Mouse (Mus musculus): Measurements from ENCODE around the gene Glipr2. TPM values are rescaled to one million over a fixed set of nuclear protein-coding genes. Genes with fewer than 3 reads are reported as not detected.

Glipr2 gene
- polyA plus RNA-seq, 1 experiment from 2014 or later, result 52.8 TPM

- peak; percentile 11 for DNase-seq (ENCODE audit: extremely low spot score, low spot score)
- Histone ChIP-seq H3K36me3 (replicated peaks) (no peaks in the 10 kb centered on the region), H3K27me3 (ENCODE audit: poor library complexity, severe bottlenecking) (no peaks in the 10 kb centered on the region), H3K4me1 (0 out of 2 replicates have a peak, but pooled peaks cover 3% of the 10 kb centered on the region), H3K27ac (no peak overlapping the region), H3K9me3 (no peaks in the 10 kb centered on the region), H3K4me3 (no peak overlapping the region)
- 93% methylated on average over 11 of the region's 11 CpGs for WGBS
Observed at GRCm38 (mm10) chr4:43993072-43993471, 35.9 kb downstream of the Glipr2 start.

- 91% methylated on average over 2 of the region's 2 CpGs for WGBS
- Histone ChIP-seq H3K9me3 (peaks cover 4% of the 10 kb centered on the region; the same call in 1 of the 2 replicates), H3K27ac (no peak overlapping the region), H3K36me3 (replicated peaks) (no peaks in the 10 kb centered on the region), H3K4me3 (no peak overlapping the region), H3K27me3 (ENCODE audit: poor library complexity, severe bottlenecking) (no peaks in the 10 kb centered on the region), H3K4me1 (no peaks in the 10 kb centered on the region)
- no peak for DNase-seq (ENCODE audit: extremely low spot score, low spot score)
Observed at GRCm38 (mm10) chr4:43994342-43994741, 37.1 kb downstream of the Glipr2 start.

DNA sequence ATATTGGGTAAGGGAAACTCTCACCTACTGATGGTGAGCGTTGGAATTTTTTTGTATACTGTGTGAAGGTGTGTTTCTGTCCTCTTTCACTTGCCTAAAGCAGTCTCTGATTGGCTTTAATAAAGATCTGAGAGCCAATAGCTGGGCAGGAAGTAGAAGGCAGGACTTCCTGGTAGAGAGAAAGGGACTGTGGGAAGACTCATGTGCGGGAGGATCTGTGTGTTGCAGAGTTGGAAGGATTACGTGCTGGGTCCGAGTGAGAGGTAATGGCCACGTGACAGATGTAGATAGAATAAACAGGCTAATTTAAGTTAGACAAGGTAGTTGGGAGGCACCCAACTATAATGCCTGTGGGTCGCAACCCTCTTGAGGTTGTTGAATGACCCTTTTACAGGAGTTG lies 46.4 kb downstream of the Glipr2 start:
- H3K36me3 ChIP-seq (replicated peaks), result no peaks in the 10 kb centered on the region
- no peak for DNase-seq (ENCODE audit: extremely low spot score, low spot score)
- no peak overlapping the region for H3K4me3 ChIP-seq
- WGBS, result 88% methylated on average over 6 of the region's 6 CpGs
- H3K4me1 ChIP-seq, result no peaks in the 10 kb centered on the region
- peaks cover 4% of the 10 kb centered on the region; the same call in 1 of the 2 replicates for H3K9me3 ChIP-seq
- no peaks in the 10 kb centered on the region for H3K27me3 ChIP-seq (ENCODE audit: poor library complexity, severe bottlenecking)
- H3K27ac ChIP-seq, result no peak overlapping the region

DNA sequence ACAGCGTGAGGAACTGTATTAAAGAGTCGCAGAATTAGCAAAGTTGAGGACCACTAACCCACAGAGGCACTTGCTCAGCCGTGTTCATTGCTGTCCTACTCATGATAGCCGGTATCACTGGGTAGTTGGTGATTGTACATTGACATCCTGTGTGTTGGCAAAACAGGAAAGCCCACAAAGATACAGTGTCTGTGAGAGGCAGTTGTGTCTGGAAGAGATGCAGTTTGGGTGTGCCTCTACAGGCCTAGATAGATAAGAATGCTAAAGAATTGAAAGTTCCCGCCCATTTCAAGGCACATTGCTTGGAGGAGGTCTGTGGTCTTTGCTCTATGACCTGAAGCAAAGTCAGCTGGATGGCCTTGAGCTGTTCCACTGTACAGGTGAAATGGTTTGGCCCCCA lies 46.9 kb downstream of the Glipr2 start, which contains the start of gene Clta:
TSS of gene Clta (plus strand) at position 327 of the 400 bp plus-strand sequence.
- H3K27me3 ChIP-seq (ENCODE audit: poor library complexity, severe bottlenecking), result no peaks in the 10 kb centered on the region
- no peak within 1 kb of the TSS for H3K4me3 ChIP-seq
- no peaks in the 10 kb centered on the region for H3K36me3 ChIP-seq (replicated peaks)
- H3K4me1 ChIP-seq, result no peaks in the 10 kb centered on the region
- no peak within 1 kb of the TSS for H3K27ac ChIP-seq
- DNase-seq (ENCODE audit: extremely low spot score, low spot score), result no peak
- 92% methylated on average over 5 of the region's 5 CpGs for WGBS
- no peaks in the 10 kb centered on the region; the same call in 1 of the 2 replicates for H3K9me3 ChIP-seq

DNA sequence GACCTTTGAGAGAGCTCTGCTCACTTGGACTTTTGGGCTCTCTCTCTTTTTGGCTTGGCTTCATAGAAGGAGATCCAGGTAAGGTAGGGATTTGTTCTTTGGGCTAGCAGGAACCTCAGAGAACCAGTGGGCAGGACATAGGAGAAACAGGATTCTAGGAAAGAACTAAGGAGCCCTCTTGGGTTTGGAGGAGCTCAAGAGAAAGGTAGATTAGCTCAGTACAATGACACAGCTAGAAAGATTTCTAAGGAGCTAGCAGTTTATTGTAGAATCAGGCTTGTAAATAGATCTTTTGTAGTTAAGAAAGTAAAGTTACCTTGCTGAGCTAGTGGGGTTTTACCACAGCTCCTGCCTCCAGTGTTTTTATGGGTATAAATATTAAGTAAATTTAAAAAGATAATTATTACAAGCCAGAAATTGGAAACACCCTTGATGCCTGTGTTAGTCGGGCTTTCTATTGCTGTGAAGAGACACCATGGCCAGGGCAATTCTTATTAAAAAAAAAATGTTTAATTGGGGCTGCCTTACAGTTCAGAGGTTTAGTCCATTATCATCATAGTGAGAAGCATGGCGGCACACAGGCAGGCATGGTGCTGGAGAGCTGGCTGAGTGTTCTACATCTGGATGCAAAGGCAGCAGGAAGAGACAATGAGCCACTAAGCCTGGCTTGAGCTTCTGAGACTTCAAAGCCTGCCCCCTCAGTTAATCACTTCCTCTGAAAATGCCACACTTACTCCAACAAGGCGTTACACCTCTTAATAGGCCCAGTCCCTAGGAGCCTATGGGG lies 47.6 kb downstream of the Glipr2 start:
- Histone ChIP-seq H3K4me3 (no peak overlapping the region), H3K27ac (no peak overlapping the region), H3K27me3 (ENCODE audit: poor library complexity, severe bottlenecking) (no peaks in the 10 kb centered on the region), H3K4me1 (no peaks in the 10 kb centered on the region), H3K9me3 (no peaks in the 10 kb centered on the region), H3K36me3 (replicated peaks) (no peaks in the 10 kb centered on the region)
- DNase-seq (ENCODE audit: extremely low spot score, low spot score), result no peak
- 77% methylated on average over 3 of the region's 3 CpGs for WGBS

GRCm38 (mm10) chr4:44010176-44010575 lies 53.0 kb downstream of the Glipr2 start:
- H3K27ac ChIP-seq, result no peak overlapping the region
- no peaks in the 10 kb centered on the region for H3K27me3 ChIP-seq (ENCODE audit: poor library complexity, severe bottlenecking)
- H3K4me1 ChIP-seq, result peaks cover 26% of the 10 kb centered on the region
- H3K9me3 ChIP-seq, result no peaks in the 10 kb centered on the region
- 97% methylated on average over 1 of the region's 1 CpGs for WGBS
- no peak overlapping the region for H3K4me3 ChIP-seq
- DNase-seq (ENCODE audit: extremely low spot score, low spot score), result no peak
- H3K36me3 ChIP-seq (replicated peaks), result peaks cover 8% of the 10 kb centered on the region

- no peak overlapping the region for H3K27ac ChIP-seq
- DNase-seq (ENCODE audit: extremely low spot score, low spot score), result no peak
- H3K4me3 ChIP-seq, result no peak overlapping the region
- H3K9me3 ChIP-seq, result no peaks in the 10 kb centered on the region
- WGBS, result 46% methylated on average over 2 of the region's 2 CpGs
- peaks cover 12% of the 10 kb centered on the region for H3K36me3 ChIP-seq (replicated peaks)
- H3K27me3 ChIP-seq (ENCODE audit: poor library complexity, severe bottlenecking), result no peaks in the 10 kb centered on the region
- peaks cover 26% of the 10 kb centered on the region for H3K4me1 ChIP-seq
Observed at GRCm38 (mm10) chr4:44010893-44011292, 53.7 kb downstream of the Glipr2 start.

- DNase-seq (ENCODE audit: extremely low spot score, low spot score), result no peak
- H3K9me3 ChIP-seq, result no peaks in the 10 kb centered on the region
- no peaks in the 10 kb centered on the region for H3K27me3 ChIP-seq (ENCODE audit: poor library complexity, severe bottlenecking)
- H3K27ac ChIP-seq, result peak overlapping the region; percentile 89
- 80% methylated on average over 3 of the region's 3 CpGs for WGBS
- peaks cover 20% of the 10 kb centered on the region for H3K36me3 ChIP-seq (replicated peaks)
- peaks cover 26% of the 10 kb centered on the region for H3K4me1 ChIP-seq
- H3K4me3 ChIP-seq, result peak overlapping the region; percentile 98
Observed at GRCm38 (mm10) chr4:44011799-44012198, 54.6 kb downstream of the Glipr2 start.

- under 1% methylated on average over 77 of the region's 77 CpGs for WGBS
- no peaks in the 10 kb centered on the region for H3K9me3 ChIP-seq
- peak overlapping the region; percentile 89 for H3K27ac ChIP-seq
- peak; percentile 93 for DNase-seq (ENCODE audit: extremely low spot score, low spot score)
- H3K4me3 ChIP-seq, result peak overlapping the region; percentile 98
- H3K36me3 ChIP-seq (replicated peaks), result peaks cover 26% of the 10 kb centered on the region
- H3K27me3 ChIP-seq (ENCODE audit: poor library complexity, severe bottlenecking), result no peaks in the 10 kb centered on the region; the same call in 1 of the 2 replicates
- H3K4me1 ChIP-seq, result peaks cover 26% of the 10 kb centered on the region
Observed at GRCm38 (mm10) chr4:44012376-44013367, 55.5 kb downstream of the Glipr2 start.

GRCm38 (mm10) chr4:44013391-44014070 lies 56.3 kb downstream of the Glipr2 start:
- WGBS, result 29% methylated on average over 11 of the region's 11 CpGs
- no peaks in the 10 kb centered on the region; the same call in 1 of the 2 replicates for H3K27me3 ChIP-seq (ENCODE audit: poor library complexity, severe bottlenecking)
- peak overlapping the region; percentile 89; the same call in 1 of the 2 replicates for H3K27ac ChIP-seq
- H3K4me1 ChIP-seq, result peaks cover 28% of the 10 kb centered on the region
- H3K36me3 ChIP-seq (replicated peaks), result peaks cover 34% of the 10 kb centered on the region
- peak overlapping the region; percentile 98 for H3K4me3 ChIP-seq
- H3K9me3 ChIP-seq, result no peaks in the 10 kb centered on the region
- no peak for DNase-seq (ENCODE audit: extremely low spot score, low spot score)

- no peaks in the 10 kb centered on the region for H3K9me3 ChIP-seq
- H3K27ac ChIP-seq, result no peak overlapping the region
- H3K4me3 ChIP-seq, result no peak overlapping the region
- peaks cover 59% of the 10 kb centered on the region for H3K36me3 ChIP-seq (replicated peaks)
- no peak for DNase-seq (ENCODE audit: extremely low spot score, low spot score)
- peaks cover 23% of the 10 kb centered on the region for H3K27me3 ChIP-seq (ENCODE audit: poor library complexity, severe bottlenecking)
- 94% methylated on average over 4 of the region's 4 CpGs for WGBS
- H3K4me1 ChIP-seq, result peaks cover 29% of the 10 kb centered on the region
Observed at GRCm38 (mm10) chr4:44016071-44016470, 58.9 kb downstream of the Glipr2 start.

GRCm38 (mm10) chr4:44016791-44017190 lies 59.6 kb downstream of the Glipr2 start:
- Histone ChIP-seq H3K27ac (no peak overlapping the region), H3K27me3 (ENCODE audit: poor library complexity, severe bottlenecking) (peaks cover 30% of the 10 kb centered on the region), H3K4me3 (no peak overlapping the region), H3K36me3 (replicated peaks) (peaks cover 66% of the 10 kb centered on the region), H3K9me3 (no peaks in the 10 kb centered on the region), H3K4me1 (peaks cover 28% of the 10 kb centered on the region)
- WGBS, result 95% methylated on average over 12 of the region's 12 CpGs
- DNase-seq (ENCODE audit: extremely low spot score, low spot score), result no peak
